Mouse (Mus musculus): ENCODE measurements around the gene Ugp2. TPM values are rescaled to one million over a fixed set of nuclear protein-coding genes. Genes with fewer than 3 reads are reported as not detected.

The Ugp2 gene
- polyA plus RNA-seq, 1 experiment from 2014 or later: 76.4 TPM

DNA sequence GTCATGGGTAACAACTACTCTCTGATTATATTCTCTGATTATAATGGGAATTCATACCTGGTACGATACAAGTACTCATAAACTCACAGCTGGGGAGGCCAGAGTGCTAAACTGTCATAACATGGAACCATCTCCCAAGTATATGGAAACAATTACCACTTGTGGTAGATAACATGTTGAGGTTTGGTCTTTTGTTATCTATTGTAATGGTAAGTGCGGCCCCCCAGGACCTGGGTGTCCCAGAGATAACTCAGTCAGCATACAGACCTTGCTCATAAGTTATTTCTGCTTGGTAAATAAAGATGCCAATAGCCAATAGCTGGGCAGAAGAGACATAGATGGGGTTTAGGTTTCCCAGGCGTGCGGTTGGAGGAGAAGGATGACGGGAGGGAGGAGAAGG is 27.5 kb downstream of the Ugp2 start:
- H3K4me2 ChIP-seq (replicated peaks; ENCODE audit: low read depth, low read length): no peak overlapping the region
- H3K9me3 ChIP-seq (ENCODE audit: low read length): no peaks in the 10 kb centered on the region
- no peak for TF ChIP-seq EP300 (IDR thresholded peaks at IDR 0.05)
- no peak for TF ChIP-seq CTCF (IDR thresholded peaks at IDR 0.05)
- H3K4me3 ChIP-seq (ENCODE audit: low read depth, low read length): no peak overlapping the region
- no peak overlapping the region for H3K9ac ChIP-seq (replicated peaks; ENCODE audit: low read depth)
- peaks cover under 1% of the 10 kb centered on the region; the same call in 1 of the 2 replicates for H3K36me3 ChIP-seq (ENCODE audit: insufficient read depth, low read length)
- H3K27me3 ChIP-seq (replicated peaks; ENCODE audit: insufficient read depth, low read length): no peaks in the 10 kb centered on the region
- no peaks in the 10 kb centered on the region for H3K4me1 ChIP-seq (ENCODE audit: insufficient read depth, low read depth, low read length)
- ATAC-seq: no peak
- no peak overlapping the region for H3K27ac ChIP-seq (ENCODE audit: low read length)
- no peak for DNase-seq (ENCODE audit: low spot score)
- WGBS: 95% methylated on average over 5 of the region's 5 CpGs

DNA sequence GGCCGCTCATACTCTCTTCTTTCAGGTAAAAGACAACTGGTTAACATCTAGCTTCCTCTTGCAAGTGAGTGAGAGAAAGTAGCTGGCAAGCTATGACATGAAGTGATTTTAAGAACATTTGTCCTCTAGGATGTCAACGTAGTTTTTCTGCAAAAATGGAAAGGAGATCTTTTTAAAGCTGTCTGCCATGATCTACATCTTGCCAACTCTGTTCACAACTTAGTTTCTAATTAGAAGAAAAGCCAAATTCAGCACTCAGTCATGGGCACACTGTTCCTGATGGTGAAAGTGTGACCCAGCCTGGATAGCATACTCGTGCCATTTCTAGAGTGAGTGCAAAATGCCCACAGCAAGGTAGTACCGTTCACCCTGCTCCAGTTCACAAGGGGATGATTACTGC is 31.9 kb downstream of the Ugp2 start:
- Histone ChIP-seq H3K27me3 (replicated peaks; ENCODE audit: insufficient read depth, low read length) (no peaks in the 10 kb centered on the region), H3K27ac (ENCODE audit: low read length) (no peak overlapping the region), H3K36me3 (ENCODE audit: insufficient read depth, low read length) (no peaks in the 10 kb centered on the region), H3K9ac (replicated peaks; ENCODE audit: low read depth) (no peak overlapping the region), H3K4me3 (ENCODE audit: low read depth, low read length) (no peak overlapping the region), H3K4me1 (ENCODE audit: insufficient read depth, low read depth, low read length) (no peaks in the 10 kb centered on the region), H3K4me2 (replicated peaks; ENCODE audit: low read depth, low read length) (no peak overlapping the region), H3K9me3 (ENCODE audit: low read length) (no peaks in the 10 kb centered on the region)
- no peak for DNase-seq (ENCODE audit: low spot score)
- WGBS: 85% methylated on average over 4 of the region's 4 CpGs
- no peak for ATAC-seq
- TF ChIP-seq CTCF (IDR thresholded peaks at IDR 0.05): no peak
- no peak for TF ChIP-seq EP300 (IDR thresholded peaks at IDR 0.05)

DNA sequence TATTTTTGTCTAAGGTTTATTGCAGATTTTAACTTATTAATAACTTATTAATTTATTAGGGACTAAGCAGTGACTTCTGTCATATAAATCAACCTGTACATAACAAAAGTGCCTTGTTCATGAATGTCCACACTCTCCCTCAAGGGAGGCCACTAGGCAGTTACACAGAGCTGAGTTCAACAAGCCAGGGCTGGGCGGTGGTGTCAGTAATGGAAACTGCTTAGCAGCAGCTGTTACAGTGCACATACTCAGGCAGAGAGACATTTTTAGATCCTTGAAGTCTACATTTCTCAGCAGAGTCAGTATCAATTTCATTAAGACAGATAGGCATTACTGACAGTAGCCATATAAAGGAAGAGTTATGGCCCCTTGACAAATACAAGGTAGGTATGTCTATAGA is 33.1 kb downstream of the Ugp2 start:
- H3K4me1 ChIP-seq (ENCODE audit: insufficient read depth, low read depth, low read length): no peaks in the 10 kb centered on the region
- TF ChIP-seq EP300 (IDR thresholded peaks at IDR 0.05) (no peak), CTCF (IDR thresholded peaks at IDR 0.05) (no peak)
- H3K4me3 ChIP-seq (ENCODE audit: low read depth, low read length): no peak overlapping the region
- no peak overlapping the region for H3K4me2 ChIP-seq (replicated peaks; ENCODE audit: low read depth, low read length)
- 82% methylated on average over 1 of the region's 1 CpGs for WGBS
- no peaks in the 10 kb centered on the region for H3K27me3 ChIP-seq (replicated peaks; ENCODE audit: insufficient read depth, low read length)
- H3K36me3 ChIP-seq (ENCODE audit: insufficient read depth, low read length): no peaks in the 10 kb centered on the region
- no peaks in the 10 kb centered on the region for H3K9me3 ChIP-seq (ENCODE audit: low read length)
- no peak overlapping the region for H3K27ac ChIP-seq (ENCODE audit: low read length)
- no peak overlapping the region for H3K9ac ChIP-seq (replicated peaks; ENCODE audit: low read depth)
- ATAC-seq (no peak), DNase-seq (ENCODE audit: low spot score) (no peak)

- H3K36me3 ChIP-seq (ENCODE audit: insufficient read depth, low read length): peaks cover 21% of the 10 kb centered on the region
Measured at GRCm38 (mm10) chr11:21332639-21333295, 38.2 kb downstream of the Ugp2 start.

GRCm38 (mm10) chr11:21328141-21328540 is 42.9 kb downstream of the Ugp2 start:
- no peak overlapping the region for H3K4me2 ChIP-seq (replicated peaks; ENCODE audit: low read depth, low read length)
- 69% methylated on average over 5 of the region's 5 CpGs for WGBS

More at GRCm38 (mm10) chr11:21332639-21333295, 38.2 kb downstream of the Ugp2 start:
- no peak overlapping the region for H3K27ac ChIP-seq (ENCODE audit: low read length)
- H3K9ac ChIP-seq (replicated peaks; ENCODE audit: low read depth): no peak overlapping the region
- H3K4me3 ChIP-seq (ENCODE audit: low read depth, low read length): no peak overlapping the region
- no peak for ATAC-seq
- no peaks in the 10 kb centered on the region for H3K4me1 ChIP-seq (ENCODE audit: insufficient read depth, low read depth, low read length)
- DNase-seq (ENCODE audit: low spot score): no peak
- WGBS: 91% methylated on average over 5 of the region's 5 CpGs
- no peak for TF ChIP-seq CTCF (IDR thresholded peaks at IDR 0.05)
- TF ChIP-seq EP300 (IDR thresholded peaks at IDR 0.05): no peak
- no peak overlapping the region for H3K4me2 ChIP-seq (replicated peaks; ENCODE audit: low read depth, low read length)
- H3K9me3 ChIP-seq (ENCODE audit: low read length): no peaks in the 10 kb centered on the region
- H3K27me3 ChIP-seq (replicated peaks; ENCODE audit: insufficient read depth, low read length): no peaks in the 10 kb centered on the region

GRCm38 (mm10) chr11:21327486-21327885 is 43.5 kb downstream of the Ugp2 start:
- Histone ChIP-seq H3K36me3 (ENCODE audit: insufficient read depth, low read length) (peaks cover 24% of the 10 kb centered on the region), H3K9me3 (ENCODE audit: low read length) (no peaks in the 10 kb centered on the region), H3K4me2 (replicated peaks; ENCODE audit: low read depth, low read length) (no peak overlapping the region), H3K4me1 (ENCODE audit: insufficient read depth, low read depth, low read length) (no peaks in the 10 kb centered on the region), H3K4me3 (ENCODE audit: low read depth, low read length) (no peak overlapping the region), H3K27ac (ENCODE audit: low read length) (no peak overlapping the region), H3K27me3 (replicated peaks; ENCODE audit: insufficient read depth, low read length) (no peaks in the 10 kb centered on the region), H3K9ac (replicated peaks; ENCODE audit: low read depth) (no peak overlapping the region)
- TF ChIP-seq EP300 (IDR thresholded peaks at IDR 0.05) (0 out of 2 replicates have a peak, but pooled peaks have one; percentile 30), CTCF (IDR thresholded peaks at IDR 0.05) (no peak)
- 72% methylated on average over 5 of the region's 5 CpGs for WGBS
- DNase-seq (ENCODE audit: low spot score) (peak; percentile 64), ATAC-seq (peak; percentile 80)

More at GRCm38 (mm10) chr11:21328141-21328540, 42.9 kb downstream of the Ugp2 start:
- TF ChIP-seq CTCF (IDR thresholded peaks at IDR 0.05): no peak
- TF ChIP-seq EP300 (IDR thresholded peaks at IDR 0.05): no peak
- no peak overlapping the region for H3K4me3 ChIP-seq (ENCODE audit: low read depth, low read length)
- peaks cover 24% of the 10 kb centered on the region for H3K36me3 ChIP-seq (ENCODE audit: insufficient read depth, low read length)
- H3K27ac ChIP-seq (ENCODE audit: low read length): no peak overlapping the region
- no peaks in the 10 kb centered on the region for H3K27me3 ChIP-seq (replicated peaks; ENCODE audit: insufficient read depth, low read length)
- no peaks in the 10 kb centered on the region for H3K9me3 ChIP-seq (ENCODE audit: low read length)
- ATAC-seq (no peak), DNase-seq (ENCODE audit: low spot score) (no peak)
- H3K4me1 ChIP-seq (ENCODE audit: insufficient read depth, low read depth, low read length): no peaks in the 10 kb centered on the region
- no peak overlapping the region for H3K9ac ChIP-seq (replicated peaks; ENCODE audit: low read depth)

Data from lung, postnatal 0 days (tissue).